Mouse (Mus musculus) neural tube, embryonic 10.5 days (tissue): ENCODE data around the gene Thsd4.
A peak's percentile ranks its signal among the peaks of the same experiment; 100 is the strongest.

Source experiments
- DNase-seq: peaks from one replicate; pipeline ENCODE4 v3.0.0-alpha.2; 2017; ENCODE audit warnings: low spot score; ENCODE audit errors: extremely low spot score

Thsd4 gene

GRCm38 (mm10) chr9:60160194-60160593 lies 361.7 kb downstream of the Thsd4 start:
- DNase-seq: no peak

DNA sequence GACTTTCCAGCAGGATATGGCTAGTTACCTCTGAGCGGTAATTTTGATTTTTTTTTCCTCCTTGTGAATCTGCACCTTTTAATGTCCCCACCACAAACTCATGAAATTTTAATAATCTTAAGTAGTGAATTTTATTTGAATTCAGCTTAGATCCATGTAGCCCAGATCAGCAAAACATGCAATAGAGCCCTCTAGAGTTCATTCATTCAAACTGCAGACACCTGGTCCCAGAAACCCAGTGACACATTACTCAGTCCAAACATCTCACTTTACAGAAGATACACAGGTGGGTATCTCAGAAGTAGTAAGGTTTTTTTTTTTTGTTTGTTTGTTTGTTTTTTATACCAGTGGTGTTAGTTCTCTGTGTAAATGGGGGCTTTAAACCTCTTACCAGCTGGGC lies 368.9 kb downstream of the Thsd4 start:
- DNase-seq: no peak

DNA sequence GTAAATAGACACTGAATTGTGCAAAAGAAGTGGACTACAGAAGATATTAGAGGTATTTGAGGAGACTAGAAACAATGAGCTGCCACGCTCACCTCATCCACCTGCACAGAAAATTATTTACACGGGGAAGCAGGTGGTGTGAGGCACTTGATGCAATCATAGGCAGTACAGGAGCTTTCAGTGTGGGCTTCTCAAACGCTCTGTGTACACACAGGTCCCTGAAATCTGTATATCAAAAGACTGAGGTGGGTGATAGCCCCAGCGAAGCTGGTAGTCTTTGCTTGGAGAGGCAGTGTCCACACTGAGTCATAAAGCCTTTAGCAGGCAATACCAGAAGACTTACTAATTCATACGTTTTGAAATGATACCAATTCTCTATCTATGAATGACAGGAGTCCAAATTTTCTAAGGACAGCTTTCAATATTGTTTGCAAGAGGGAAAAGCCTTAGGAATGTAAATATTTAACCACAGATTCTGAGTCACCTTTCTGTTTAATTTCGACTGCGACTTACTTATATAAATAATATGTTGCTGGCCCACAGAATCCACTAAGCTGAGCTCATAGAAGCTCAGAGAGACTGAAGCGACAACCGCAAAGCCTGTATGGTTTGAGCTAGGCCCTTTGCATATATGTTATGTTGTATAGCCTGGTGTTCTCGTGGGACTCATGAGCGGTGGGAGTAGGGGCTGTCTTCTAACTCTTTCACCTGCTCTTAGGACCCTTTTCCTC lies 369.8 kb downstream of the Thsd4 start:
- no peak for DNase-seq

DNA sequence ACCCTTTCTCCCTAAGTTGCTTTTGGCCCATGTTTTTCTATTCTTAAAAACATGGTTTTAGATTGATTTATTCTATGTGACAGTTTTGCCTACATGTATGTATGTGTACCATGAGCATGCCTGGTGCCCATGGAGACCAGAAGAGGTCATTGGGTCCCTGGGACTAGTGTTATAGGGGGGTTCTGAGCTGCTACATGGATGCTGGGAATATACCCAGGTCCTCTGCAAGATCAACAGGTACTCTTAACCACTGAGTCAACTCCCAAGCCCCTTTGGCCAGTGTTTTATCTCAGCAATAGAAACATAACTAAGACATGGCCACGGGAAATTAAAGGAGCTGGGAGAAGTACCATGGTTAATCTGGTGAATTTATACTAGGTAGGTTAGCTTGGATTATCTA lies 371.3 kb downstream of the Thsd4 start:
- DNase-seq: no peak

GRCm38 (mm10) chr9:60148988-60149387 lies 372.9 kb downstream of the Thsd4 start:
- DNase-seq: no peak

DNA sequence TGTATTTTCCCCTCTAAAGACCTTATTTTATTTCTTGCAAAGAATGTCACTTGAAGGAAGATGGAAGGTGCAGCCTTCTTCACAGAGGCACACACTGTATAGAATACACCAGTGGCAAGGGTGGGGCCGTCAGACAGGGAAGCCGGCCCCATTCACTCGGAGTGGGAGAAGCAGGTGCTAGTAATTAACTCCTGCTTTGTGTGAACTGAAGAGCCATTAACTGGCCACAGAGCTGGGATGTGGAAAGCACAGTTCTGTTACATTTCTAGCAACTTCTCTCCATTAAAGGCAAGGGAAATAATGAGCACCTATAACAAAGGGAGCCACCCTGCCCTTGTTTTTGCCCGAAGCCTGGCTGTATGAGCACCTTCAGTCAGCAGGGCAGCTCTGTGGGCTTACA lies 374.4 kb downstream of the Thsd4 start:
- DNase-seq: no peak

DNA sequence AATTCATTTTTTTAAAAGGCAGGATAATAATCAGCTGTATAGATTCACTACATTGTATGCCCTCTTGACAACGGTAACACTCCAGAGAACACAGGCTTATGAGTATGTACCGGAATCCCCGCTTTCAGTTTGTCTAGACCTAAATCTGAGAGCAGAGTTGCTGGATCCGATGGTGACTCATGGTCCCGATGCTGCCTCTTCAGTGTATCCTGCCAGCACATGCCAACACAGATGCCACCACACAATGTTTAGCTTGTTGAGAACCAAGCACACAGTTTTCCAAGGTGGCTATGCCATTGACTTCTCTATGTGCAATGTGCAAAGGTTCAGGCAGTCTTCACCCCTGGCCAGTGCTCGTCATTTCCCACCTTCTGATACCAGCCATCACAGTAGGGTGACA lies 378.0 kb downstream of the Thsd4 start:
- DNase-seq: no peak

GRCm38 (mm10) chr9:60141081-60141514 lies 380.7 kb downstream of the Thsd4 start:
- DNase-seq: peak; percentile 50

DNA sequence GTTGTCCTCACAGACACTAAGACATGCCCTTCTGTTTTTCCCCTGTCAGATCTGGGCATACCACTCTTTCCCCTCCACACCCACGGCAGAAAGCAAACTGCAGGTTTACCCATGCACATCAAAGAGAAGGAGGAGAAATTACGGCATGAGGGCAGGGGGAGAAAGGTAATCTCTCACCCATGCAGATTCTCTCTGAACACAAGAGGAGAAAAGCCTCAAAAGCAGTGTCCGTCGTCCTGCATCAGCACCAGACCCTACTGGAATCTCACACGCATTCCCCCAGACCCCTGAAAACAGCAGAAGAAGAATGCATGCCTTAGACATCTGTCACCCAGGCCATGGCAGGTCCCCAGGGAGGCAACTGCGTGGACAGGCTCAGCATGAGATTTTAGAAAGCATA lies 381.4 kb downstream of the Thsd4 start:
- no peak for DNase-seq

DNA sequence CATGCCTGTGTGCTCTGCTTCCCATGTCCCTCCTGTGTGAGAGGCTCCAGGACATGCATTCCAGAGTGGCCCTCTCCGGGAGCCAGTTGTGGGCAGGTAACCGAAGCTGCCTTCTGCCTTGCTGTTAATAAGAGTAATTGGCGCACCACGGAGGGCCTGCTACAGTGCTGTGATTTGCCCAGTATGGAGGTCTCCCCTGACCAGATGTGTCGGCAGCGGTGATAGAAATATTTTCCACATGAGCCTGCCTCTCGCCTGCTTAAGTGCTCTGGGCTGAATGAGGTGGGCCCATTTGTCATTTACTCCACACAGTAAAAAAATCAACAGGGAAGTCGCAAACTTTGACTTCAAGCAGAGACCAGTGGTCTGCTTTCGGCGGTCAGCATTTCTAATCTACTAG lies 382.4 kb downstream of the Thsd4 start:
- DNase-seq: no peak

- no peak for DNase-seq
Observed at GRCm38 (mm10) chr9:60129235-60129991, 392.4 kb downstream of the Thsd4 start.

GRCm38 (mm10) chr9:60126961-60127360 lies 394.9 kb downstream of the Thsd4 start:
- DNase-seq: no peak

DNA sequence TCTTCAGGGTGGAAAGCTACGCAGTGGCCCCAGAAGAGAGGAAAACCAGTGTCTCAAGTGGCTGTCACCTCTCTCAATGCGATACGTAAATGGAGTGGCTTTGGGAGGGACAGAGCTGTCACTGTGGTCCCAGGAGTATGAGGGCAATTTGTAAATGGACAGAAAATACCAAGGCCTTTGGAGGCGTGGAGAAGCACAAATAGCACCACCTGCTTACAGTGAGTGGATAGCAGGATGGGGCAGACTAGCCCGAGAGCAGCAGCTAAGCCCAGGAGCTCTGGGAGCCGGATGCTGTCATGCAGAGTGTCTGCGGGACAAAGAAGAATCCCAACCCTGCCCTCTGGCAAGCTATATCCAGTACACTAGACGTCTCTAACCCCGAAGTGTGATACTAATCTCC lies 397.7 kb downstream of the Thsd4 start:
- DNase-seq: no peak

GRCm38 (mm10) chr9:60123066-60123465 lies 398.8 kb downstream of the Thsd4 start:
- no peak for DNase-seq

DNA sequence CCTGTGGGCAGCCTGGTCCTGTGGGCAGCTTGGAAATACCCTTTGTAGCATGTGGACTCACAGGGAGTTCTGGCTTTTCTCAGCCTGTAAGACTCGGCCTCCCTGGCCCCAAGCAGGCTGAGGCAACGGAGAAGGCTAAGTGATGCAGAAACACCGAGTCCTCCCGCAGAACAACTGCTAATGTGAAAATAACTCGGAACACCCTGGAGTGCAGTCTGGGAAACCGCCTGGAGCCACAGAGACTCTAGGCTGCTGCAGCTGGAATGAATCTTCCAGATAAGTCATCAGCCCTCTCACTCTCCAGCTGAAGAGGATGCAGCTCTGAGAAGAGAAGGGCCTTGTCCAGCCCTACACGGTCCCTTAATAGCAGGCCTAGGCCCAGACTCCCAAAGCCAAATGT lies 402.0 kb downstream of the Thsd4 start:
- no peak for DNase-seq

DNA sequence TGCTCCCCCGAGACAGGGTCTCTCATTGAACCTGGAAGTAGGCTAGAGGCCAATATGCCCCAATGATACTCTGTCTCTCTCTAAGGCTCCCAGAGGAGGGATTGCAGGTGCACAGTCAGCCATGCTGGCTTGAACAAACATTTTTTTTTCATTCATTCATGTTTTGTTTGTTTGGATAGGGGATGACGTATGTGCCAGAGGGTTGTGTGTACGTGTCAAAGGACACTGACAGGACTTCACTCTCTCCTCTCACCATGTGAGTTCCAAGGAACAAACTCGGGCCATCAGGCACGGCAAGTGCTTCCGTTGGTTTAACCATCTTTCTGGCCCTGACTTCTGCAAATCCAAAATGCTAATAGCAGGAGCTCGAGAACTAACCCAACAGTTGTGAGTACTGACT lies 404.0 kb downstream of the Thsd4 start:
- no peak for DNase-seq

- DNase-seq: no peak
Observed at GRCm38 (mm10) chr9:60115711-60116247, 406.1 kb downstream of the Thsd4 start.

GRCm38 (mm10) chr9:60115306-60115705 lies 406.5 kb downstream of the Thsd4 start:
- DNase-seq: no peak

GRCm38 (mm10) chr9:60110200-60110599 lies 411.6 kb downstream of the Thsd4 start:
- no peak for DNase-seq

DNA sequence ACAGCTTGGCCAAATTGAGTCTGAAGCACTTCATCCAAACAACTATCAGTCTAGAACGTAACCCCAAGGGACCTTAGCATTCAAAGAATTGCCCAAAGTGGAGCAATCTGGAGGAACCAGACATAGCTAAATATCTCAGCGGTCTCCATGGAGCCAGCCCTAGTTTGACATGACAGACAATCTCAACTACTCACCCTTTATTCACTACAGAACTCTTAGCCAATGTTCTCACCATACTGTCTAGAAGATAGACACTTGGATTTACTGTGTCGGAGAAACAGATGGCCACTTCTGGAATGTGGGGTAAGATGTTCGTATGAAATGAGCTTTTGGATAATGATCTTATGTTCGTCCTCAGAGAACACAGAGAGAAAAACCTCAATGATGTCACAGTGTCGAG lies 415.2 kb downstream of the Thsd4 start:
- DNase-seq: no peak

DNA sequence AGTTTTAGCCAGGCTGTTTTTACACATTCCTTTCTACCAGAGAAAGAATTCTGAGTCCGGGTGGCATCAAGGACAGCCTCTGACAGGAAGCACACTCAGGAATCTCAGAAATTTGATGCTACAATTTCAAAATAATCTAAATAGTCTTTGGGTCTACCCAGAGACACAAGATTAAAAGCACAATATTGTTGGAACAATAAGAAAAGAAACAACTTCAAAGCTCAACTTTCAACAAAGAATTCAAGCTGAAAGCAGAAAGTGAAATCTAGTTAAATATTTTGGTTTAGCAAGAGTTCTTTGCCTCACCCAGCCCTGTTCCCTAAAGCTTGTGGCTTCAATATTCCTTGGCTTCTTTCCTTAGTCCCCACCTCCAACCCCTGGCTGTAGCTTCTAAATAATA lies 415.7 kb downstream of the Thsd4 start:
- DNase-seq: no peak

DNA sequence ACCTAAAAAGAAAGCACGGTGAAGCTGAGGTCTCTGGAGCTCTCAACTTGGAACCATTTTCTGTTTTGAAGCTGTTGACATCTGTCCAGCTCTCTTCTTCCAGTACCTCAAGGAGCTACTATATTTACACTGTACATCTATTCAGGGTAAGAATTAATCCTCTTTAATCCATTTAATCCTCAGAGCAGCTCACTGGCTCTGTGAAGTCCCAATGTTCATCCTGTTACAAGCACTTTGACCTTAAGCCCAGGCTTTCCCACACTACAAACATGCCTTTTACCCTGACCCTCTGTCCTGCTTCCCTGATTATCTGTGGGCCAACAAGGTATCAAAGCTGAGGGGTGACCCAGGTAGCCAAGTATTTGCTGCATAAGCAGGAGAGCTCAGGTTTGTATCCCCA lies 427.6 kb downstream of the Thsd4 start:
- DNase-seq: no peak

DNA sequence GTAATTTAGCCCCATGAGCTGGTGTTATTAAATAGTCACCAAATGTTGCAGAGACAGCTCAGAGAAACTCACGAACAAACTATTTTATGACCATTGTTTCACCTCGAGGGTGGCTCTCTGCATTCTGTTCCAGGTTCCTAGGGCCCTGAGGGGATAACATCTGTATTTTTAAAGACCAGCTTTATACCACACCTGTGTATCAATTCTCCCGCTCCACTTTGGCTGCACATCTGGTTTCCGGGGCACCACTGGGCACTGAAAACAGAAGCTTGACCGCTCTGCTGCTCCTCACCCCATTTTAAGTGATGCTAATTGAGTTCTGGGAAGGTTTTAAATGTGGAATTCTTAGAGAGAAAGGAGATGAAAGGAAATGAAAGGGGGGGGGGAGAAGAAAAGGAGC lies 429.4 kb downstream of the Thsd4 start:
- DNase-seq: no peak
